Mouse (Mus musculus) kidney, adult 2 months (tissue): Measurements from ENCODE around the gene C4b. TPM values are rescaled to one million over a fixed set of nuclear protein-coding genes. Genes with fewer than 3 reads are reported as not detected.
"Not testable (repeated sequence)": the region's sequence is repeated elsewhere in the genome, so short reads cannot be mapped to it uniquely, and the experiment has no call there.

Experiments
- DNase-seq: peaks from one replicate; pipeline ENCODE4 v3.0.0; 2021
- H3K27ac ChIP-seq: fragments of 200-500 bp; 2 replicates; pipeline ENCODE4 v1.5.1; 2012; ENCODE audit warnings: low read depth, low read length, control low read depth, inconsistent platforms; ENCODE audit not compliant: insufficient read depth
- H3K27me3 ChIP-seq: fragments of 200-500 bp; replicated peaks from 2 replicates; pipeline ENCODE4 v1.6.1; 2012; ENCODE audit warnings: mild to moderate bottlenecking, moderate library complexity, low read length, inconsistent platforms; ENCODE audit not compliant: control insufficient read depth, insufficient read depth
- H3K36me3 ChIP-seq: fragments of 200-500 bp; 2 replicates; pipeline ENCODE4 v1.6.1; 2012; ENCODE audit warnings: mild to moderate bottlenecking, moderate library complexity, low read length, inconsistent platforms; ENCODE audit not compliant: control insufficient read depth, insufficient read depth
- H3K4me1 ChIP-seq: fragments of 200-500 bp; 2 replicates; pipeline ENCODE4 v1.6.1; 2011; ENCODE audit warnings: low read length; ENCODE audit not compliant: control insufficient read depth, insufficient read depth
- H3K4me3 ChIP-seq: fragments of 200-500 bp; 2 replicates; pipeline ENCODE4 v1.5.1; 2011; ENCODE audit warnings: mild to moderate bottlenecking, low read depth, low read length, control low read depth; ENCODE audit not compliant: insufficient read depth
- CTCF ChIP-seq: fragments of 200-500 bp; conservative IDR thresholded peaks from 2 replicates; pipeline ENCODE4 v1.5.1; 2011; ENCODE audit warnings: low read depth, mild to moderate bottlenecking, control low read depth, low read length, moderate library complexity, mixed read lengths; ENCODE audit not compliant: insufficient read depth, insufficient read length
- POLR2A ChIP-seq: fragments of 200-500 bp; IDR thresholded peaks from one replicate; pipeline ENCODE4 v1.6.1; 2011; ENCODE audit warnings: low read depth, low read length, control low read depth
- WGBS: fragments of 180-500 bp; shearing (Covaris S2); methylation state at CpG from one replicate; pipeline ENCODE4 v1.1.7; 2018; 5-methylcytosine and 5-hydroxymethylcytosine counted together
- polyA plus RNA-seq: library from polyadenylated mRNA; depleted of rRNA; stranded (reverse); fragments of >200 nt; gene quantifications from 2 replicates; pipeline ENCODE4 v1.2.3, GENCODE M21; 2012

The C4b gene
- polyA plus RNA-seq, 1 experiment, result 6.8 TPM

- H3K27ac ChIP-seq, DNase-seq, H3K36me3 ChIP-seq, H3K4me3 ChIP-seq, H3K4me1 ChIP-seq, H3K27me3 ChIP-seq: not testable (repeated sequence)
- WGBS, result 71% methylated on average over 11 of the region's 11 CpGs
Measured at GRCm38 (mm10) chr17:34729155-34729554, 14.5 kb downstream of the C4b start.

- WGBS, result 76% methylated on average over 2 of the region's 2 CpGs
- no peak for TF ChIP-seq CTCF
- TF ChIP-seq POLR2A, result no peak
- DNase-seq, result no peak
- Histone ChIP-seq H3K27ac (no peak overlapping the region), H3K36me3 (no peaks in the 10 kb centered on the region), H3K27me3 (no peaks in the 10 kb centered on the region), H3K4me1 (no peaks in the 10 kb centered on the region), H3K4me3 (no peak overlapping the region)
Measured at GRCm38 (mm10) chr17:34727887-34728286, 15.8 kb downstream of the C4b start.

GRCm38 (mm10) chr17:34723066-34723465 lies 20.6 kb downstream of the C4b start:
- no peak for DNase-seq
- TF ChIP-seq CTCF (peak; percentile 23; the same call in 1 of the 2 replicates), POLR2A (no peak)
- 85% methylated on average over 4 of the region's 4 CpGs for WGBS
- Histone ChIP-seq H3K27me3 (no peaks in the 10 kb centered on the region), H3K4me3 (no peak overlapping the region), H3K27ac (no peak overlapping the region), H3K4me1 (no peaks in the 10 kb centered on the region), H3K36me3 (no peaks in the 10 kb centered on the region)

- H3K27me3 ChIP-seq, H3K36me3 ChIP-seq, DNase-seq, H3K27ac ChIP-seq, H3K4me3 ChIP-seq, H3K4me1 ChIP-seq: not testable (repeated sequence)
- 88% methylated on average over 3 of the region's 4 CpGs for WGBS
Measured at GRCm38 (mm10) chr17:34722238-34722637, 21.4 kb downstream of the C4b start.

GRCm38 (mm10) chr17:34719886-34720285 lies 23.8 kb downstream of the C4b start:
- not testable (repeated sequence) for H3K4me1 ChIP-seq, H3K27ac ChIP-seq, H3K4me3 ChIP-seq, H3K36me3 ChIP-seq, DNase-seq, H3K27me3 ChIP-seq
- 85% methylated on average over 8 of the region's 8 CpGs for WGBS

- WGBS, result 68% methylated on average over 11 of the region's 11 CpGs
Measured at GRCm38 (mm10) chr17:34717401-34717800, 26.3 kb downstream of the C4b start.

GRCm38 (mm10) chr17:34716247-34716646 lies 27.4 kb downstream of the C4b start:
- Histone ChIP-seq H3K27ac (no peak overlapping the region), H3K27me3 (no peaks in the 10 kb centered on the region), H3K4me1 (no peaks in the 10 kb centered on the region), H3K4me3 (no peak overlapping the region), H3K36me3 (no peaks in the 10 kb centered on the region)
- WGBS, result 92% methylated on average over 15 of the region's 15 CpGs
- DNase-seq, result no peak
- TF ChIP-seq CTCF, result no peak
- no peak for TF ChIP-seq POLR2A

More at GRCm38 (mm10) chr17:34717401-34717800, 26.3 kb downstream of the C4b start:
- Histone ChIP-seq H3K36me3 (no peaks in the 10 kb centered on the region), H3K4me1 (no peaks in the 10 kb centered on the region), H3K27me3 (no peaks in the 10 kb centered on the region), H3K27ac (no peak overlapping the region), H3K4me3 (no peak overlapping the region)
- TF ChIP-seq POLR2A (no peak), CTCF (no peak)
- no peak for DNase-seq

GRCm38 (mm10) chr17:34715451-34715850 lies 28.2 kb downstream of the C4b start:
- WGBS, result 91% methylated on average over 6 of the region's 7 CpGs
- H3K4me1 ChIP-seq, H3K27me3 ChIP-seq, DNase-seq, H3K27ac ChIP-seq, H3K4me3 ChIP-seq, H3K36me3 ChIP-seq: not testable (repeated sequence)

- H3K36me3 ChIP-seq, H3K4me3 ChIP-seq, H3K27ac ChIP-seq, H3K4me1 ChIP-seq, H3K27me3 ChIP-seq, DNase-seq: not testable (repeated sequence)
- 70% methylated on average over 5 of the region's 5 CpGs for WGBS
Measured at GRCm38 (mm10) chr17:34714908-34715445, 28.7 kb downstream of the C4b start.

GRCm38 (mm10) chr17:34714181-34714907 lies 29.3 kb downstream of the C4b start:
- H3K36me3 ChIP-seq, H3K27me3 ChIP-seq, H3K27ac ChIP-seq, H3K4me1 ChIP-seq, H3K4me3 ChIP-seq: not testable (repeated sequence)
- DNase-seq, result peak; percentile 66
- WGBS, result 75% methylated on average over 9 of the region's 9 CpGs
